In genomic region chr7:72296171-72296570, GRCm38 (mm10) we compare ENCODE assay signal across 26 mouse cellular contexts. TPM values are rescaled to one million over a fixed set of nuclear protein-coding genes. Genes with fewer than 3 reads are reported as not detected.
A peak's percentile ranks its signal among the peaks of the same experiment; 100 is the strongest.
DNase-seq lines count a peak whose midpoint lies in the region; ATAC-seq and TF ChIP-seq lines count a peak whose summit lies in the region.
"Had no signal": no experiment of that assay in that cellular context is flagged by ENCODE, and none has a peak within 500 bp of the region (broad histone marks: within the 10 kb centered on the region; RNA-seq: fewer than 3 reads in every experiment).

No protein-coding gene starts in this region.

- H3K36me3 ChIP-seq in lung, postnatal 0 days (ENCODE audit: insufficient read depth, low read length), result no peaks in the 10 kb centered on the region
- H3K36me3 ChIP-seq in hindbrain, embryonic 12.5 days, result no peaks in the 10 kb centered on the region
- H3K36me3 ChIP-seq: embryonic facial prominence, embryonic 10.5 days; embryonic facial prominence, embryonic 13.5 days had no signal

- CTCF ChIA-PET in Patski (lab: Charles Lee), result interaction anchor here (0.7 to 1.6 kb wide), 3 partner anchors 11 to 86 kb away, joined by 3 read pairs; no protein-coding TSS in a partner anchor

- H3K4me2 ChIP-seq in lung, postnatal 0 days (replicated peaks; ENCODE audit: low read depth, low read length), result no peak overlapping the region
- H3K4me2 ChIP-seq in hindbrain, embryonic 12.5 days (replicated peaks), result no peak overlapping the region
- H3K4me2 ChIP-seq: embryonic facial prominence, embryonic 13.5 days; forebrain, embryonic 13.5 days; heart, embryonic 11.5 days; hindbrain, embryonic 14.5 days had no signal

- no peak overlapping the region for H3K4me3 ChIP-seq in lung, postnatal 0 days (ENCODE audit: low read depth, low read length)
- no peak overlapping the region for H3K4me3 ChIP-seq in lung, adult 2 months (replicated peaks; ENCODE audit: extremely low read depth, low read depth, low read length)
- no peak overlapping the region for H3K4me3 ChIP-seq in embryonic fibroblast, embryonic 13.5 days (ENCODE audit: insufficient read depth, low read length)
- H3K4me3 ChIP-seq in hindbrain, embryonic 12.5 days, result no peak overlapping the region
- H3K4me3 ChIP-seq: embryonic facial prominence, embryonic 10.5 days; embryonic facial prominence, embryonic 13.5 days; forebrain, embryonic 13.5 days; gastrocnemius, adult 2 months had no signal

- POLR2A ChIA-PET in Patski (lab: Charles Lee), result no interaction called here

- no peaks in the 10 kb centered on the region for H3K9me3 ChIP-seq in lung, postnatal 0 days (ENCODE audit: low read length)
- no peaks in the 10 kb centered on the region for H3K9me3 ChIP-seq in hindbrain, embryonic 12.5 days (replicated peaks)
- H3K9me3 ChIP-seq: embryonic facial prominence, embryonic 10.5 days; embryonic facial prominence, embryonic 13.5 days; forebrain, embryonic 13.5 days had no signal

- no peak for TF ChIP-seq EP300 in lung, postnatal 0 days (IDR thresholded peaks at IDR 0.05)

- H3K27me3 ChIP-seq in lung, postnatal 0 days (replicated peaks; ENCODE audit: insufficient read depth, low read length), result no peaks in the 10 kb centered on the region
- no peaks in the 10 kb centered on the region for H3K27me3 ChIP-seq in Patski
- H3K27me3 ChIP-seq in hindbrain, embryonic 12.5 days, result no peaks in the 10 kb centered on the region
- H3K27me3 ChIP-seq: embryonic facial prominence, embryonic 13.5 days; forebrain, embryonic 13.5 days had no signal

- no peak overlapping the region for H3K9ac ChIP-seq in lung, postnatal 0 days (replicated peaks; ENCODE audit: low read depth)
- no peak overlapping the region for H3K9ac ChIP-seq in hindbrain, embryonic 12.5 days
- H3K9ac ChIP-seq: embryonic facial prominence, embryonic 13.5 days; forebrain, embryonic 13.5 days; forebrain, postnatal 0 days; hindbrain, embryonic 14.5 days had no signal

- in situ Hi-C loops in Patski (cut with MboI; ENCODE audit: low pct_unique_long_range_greater_than_20kb), result no loop called here

- 52% methylated on average over 2 of the region's 2 CpGs for WGBS in lung, postnatal 0 days
- 70% methylated on average over 2 of the region's 2 CpGs for WGBS in lung, adult 2 months
- WGBS in hindbrain, embryonic 12.5 days, result 58% methylated on average over 2 of the region's 2 CpGs

- DNase-seq in lung, postnatal 0 days (ENCODE audit: low spot score), result peak; percentile 52
- no peak for DNase-seq in lung, adult 2 months
- DNase-seq in Patski (ENCODE audit: low read depth, low spot score), result peak; percentile 15
- DNase-seq in right cerebral cortex, postnatal 10 days (ENCODE audit: low spot score in 2 of 2), result no peak
- DNase-seq: adrenal gland, postnatal 10 days; adrenal gland, postnatal 36 days; cerebellum, adult 11 months; cerebellum, adult 2 months; cerebellum, postnatal 10 days; cerebellum, postnatal 36 days; embryo, embryonic 11 days; forebrain, postnatal 0 days; gastrocnemius, adult 2 months; gastrocnemius, postnatal 14 days; heart, adult 11 months had no signal

- peak; percentile 41; the same call in 1 of the 2 replicates for ATAC-seq in lung, postnatal 0 days
- peak; percentile 62 for ATAC-seq in Patski
- no peak for ATAC-seq in hindbrain, embryonic 12.5 days (ENCODE audit: low FRiP score)
- ATAC-seq: CD4-positive, CD25-positive, alpha-beta regulatory T cell, adult 4 months; forebrain, embryonic 13.5 days; forebrain, postnatal 0 days; hindbrain, postnatal 0 days; inflammation-experienced regulatory T-cells, adult 6 months; intestine, embryonic 16.5 days had no signal

- H3K27ac ChIP-seq in lung, postnatal 0 days (ENCODE audit: low read length), result no peak overlapping the region
- H3K27ac ChIP-seq in embryonic fibroblast, embryonic 13.5 days (ENCODE audit: insufficient read depth, low read length), result peak overlapping the region; percentile 11; the same call in 1 of the 2 replicates
- H3K27ac ChIP-seq in hindbrain, embryonic 12.5 days, result no peak overlapping the region
- H3K27ac ChIP-seq: embryonic facial prominence, embryonic 10.5 days; embryonic facial prominence, embryonic 13.5 days; forebrain, embryonic 13.5 days; gastrocnemius, adult 2 months; hindbrain, embryonic 14.5 days; hindbrain, postnatal 0 days had no signal

- no peak for TF ChIP-seq CTCF in lung, postnatal 0 days (IDR thresholded peaks at IDR 0.05)
- TF ChIP-seq CTCF in lung, adult 2 months (IDR thresholded peaks at IDR 0.05; ENCODE audit: insufficient read depth, low read length), result no peak
- TF ChIP-seq CTCF in Patski (IDR thresholded peaks at IDR 0.05), result no peak
- no peak for TF ChIP-seq CTCF in embryonic fibroblast, embryonic 13.5 days (IDR thresholded peaks at IDR 0.05; ENCODE audit: borderline replicate concordance, insufficient read depth, low read length)

- H3K4me1 ChIP-seq in lung, postnatal 0 days (ENCODE audit: insufficient read depth, low read depth, low read length), result peaks cover 3% of the 10 kb centered on the region; the same call in 1 of the 2 replicates
- H3K4me1 ChIP-seq in lung, adult 2 months (ENCODE audit: control insufficient read depth, insufficient read depth, low read length), result no peaks in the 10 kb centered on the region
- H3K4me1 ChIP-seq in embryonic fibroblast, embryonic 13.5 days (ENCODE audit: control insufficient read depth, insufficient read depth, low read length), result no peaks in the 10 kb centered on the region
- H3K4me1 ChIP-seq in hindbrain, embryonic 12.5 days, result no peaks in the 10 kb centered on the region
- H3K4me1 ChIP-seq: embryonic facial prominence, embryonic 10.5 days; embryonic facial prominence, embryonic 13.5 days had no signal

- TF ChIP-seq POLR2A in lung, adult 2 months (IDR thresholded peaks at IDR 0.05; ENCODE audit: borderline replicate concordance, extremely low read depth, low read depth, low read length), result no peak
- no peak for TF ChIP-seq POLR2A in embryonic fibroblast, embryonic 13.5 days (IDR thresholded peaks at IDR 0.05; ENCODE audit: low read depth, low read length)

RNA-seq across cellular contexts. Expression of gene Mctp2, which starts 10.2 kb away (rescaled TPM):
- 2.7 and 3.2 TPM in 2 replicates for polyA plus RNA-seq in lung, postnatal 0 days (2015; fragmentation: Nextera tagmentation; extraction: Ambion mirVana)
- 1.3 and 1.7 TPM in 2 replicates for polyA plus RNA-seq in lung, adult 2 months (2012; rRNA removed)
- 1.4 TPM for polyA plus RNA-seq in Patski (2021)
- polyA plus RNA-seq in embryonic fibroblast, embryonic 13.5 days (2011; ENCODE audit: insufficient read length, low read depth, missing spikeins), result 0.53 and 1.4 TPM in 2 replicates
- 0.22 and 0.27 TPM in 2 replicates for polyA plus RNA-seq in hindbrain, embryonic 12.5 days (2016; fragmentation: Nextera tagmentation; extraction: Ambion mirVana)

Comparison
In these comparisons a context has a peak if more than half of its experiments do, and no peak if none do; other contexts are left out.
1. DNase-seq: peak in lung, postnatal 0 days (single experiment) and Patski (single experiment); none in lung, adult 2 months (single experiment) and right cerebral cortex, postnatal 10 days (0 of 2).